Mouse (Mus musculus) MEL (cell line): Measurements from ENCODE around the gene Pip5k1b.

Experiments used
- CTCF ChIP-seq, 3 experiments: IDR thresholded peaks in 2 of 3; conservative IDR thresholded peaks in 1 of 3; 2 replicates each; pipeline ENCODE4 v1.5.1; 2011 to 2012; ENCODE audit warnings: low read length in 3 of 3, low read depth in 2 of 3, mild to moderate bottlenecking in 2 of 3, improper control_type of control experiment in 1 of 3, inconsistent platforms in 1 of 3, mixed read lengths in 1 of 3, moderate library complexity in 1 of 3; ENCODE audit not compliant: control insufficient read depth in 1 of 3, insufficient read depth in 1 of 3, poor library complexity in 1 of 3, severe bottlenecking in 1 of 3
- KAT2A ChIP-seq: conservative IDR thresholded peaks from 2 replicates; pipeline ENCODE4 v1.6.1; 2012; ENCODE audit warnings: low read depth, low read length, improper control_type of control experiment, inconsistent platforms
- NELFE ChIP-seq: IDR thresholded peaks from 2 replicates; pipeline ENCODE4 v1.6.1; 2011; ENCODE audit warnings: low read depth, low read length, improper control_type of control experiment
- POLR2A ChIP-seq, 2 experiments: IDR thresholded peaks; 2 replicates each; pipeline ENCODE4 v1.6.1; 2011 to 2012; ENCODE audit warnings: low read length in 2 of 2, mild to moderate bottlenecking in 2 of 2, control low read depth in 1 of 2, improper control_type of control experiment in 1 of 2, low read depth in 1 of 2, moderate library complexity in 1 of 2; ENCODE audit not compliant: control insufficient read depth in 1 of 2, insufficient read depth in 1 of 2, poor library complexity in 1 of 2
- SMC3 ChIP-seq: IDR thresholded peaks from 2 replicates; pipeline ENCODE4 v1.6.1; 2011; ENCODE audit warnings: low read depth, low read length, improper control_type of control experiment
- TAL1 ChIP-seq: IDR thresholded peaks from 2 replicates; pipeline ENCODE4 v1.6.1; 2012; ENCODE audit warnings: mild to moderate bottlenecking, inconsistent platforms, low read length, moderate library complexity, mixed read lengths

- TF ChIP-seq KAT2A (no peak), NELFE (no peak), POLR2A (IDR thresholded peaks at IDR 0.05; ENCODE audit: control insufficient read depth in 1 of 2, insufficient read depth in 1 of 2, low read depth in 1 of 2, low read length in 2 of 2, poor library complexity in 1 of 2) (no peak), TAL1 (no peak), CTCF (IDR thresholded peaks at IDR 0.05 in 2 of 3, conservative IDR thresholded peaks at IDR 0.05 in 1 of 3; ENCODE audit: control insufficient read depth in 1 of 3, insufficient read depth in 1 of 3, low read depth in 2 of 3, low read length in 3 of 3, poor library complexity in 1 of 3, severe bottlenecking in 1 of 3) (no peak), SMC3 (no peak)
These were observed 31.1 kb upstream of the Pip5k1b start for GRCm38 (mm10) chr19:24586726-24587125.
